Mouse (Mus musculus): ENCODE results near the gene Tmem132c.

GRCm38 (mm10) chr5:127391187-127391586, 149.6 kb downstream of the Tmem132c start:
- TF ChIP-seq CTCF (IDR thresholded peaks at IDR 0.05; ENCODE audit: control insufficient read depth, insufficient read depth, insufficient read length) (no peak), MAX (IDR thresholded peaks at IDR 0.05) (no peak), USF1 (IDR thresholded peaks at IDR 0.05; ENCODE audit: low read depth) (no peak)
